Mouse (Mus musculus): ENCODE results near the gene Grik3. TPM values are rescaled to one million over a fixed set of nuclear protein-coding genes. Genes with fewer than 3 reads are reported as not detected.

The Grik3 gene
- total RNA-seq (2017) = not detected in 2 replicates

GRCm38 (mm10) chr4:125490661-125491504 is at the start of gene Grik3:
TSS of gene Grik3 (plus strand) at chr4:125490700.
- ATAC-seq (replicated peaks; ENCODE audit: low read depth, poor library complexity, severe bottlenecking) = no peak

GRCm38 (mm10) chr4:125441821-125442220 is 48.7 kb upstream of the Grik3 start:
- no peak for ATAC-seq (replicated peaks; ENCODE audit: low read depth, poor library complexity, severe bottlenecking)

- ATAC-seq (replicated peaks; ENCODE audit: low read depth, poor library complexity, severe bottlenecking) = no peak
Observed at GRCm38 (mm10) chr4:125444366-125444765, 46.1 kb upstream of the Grik3 start.

- no peak for ATAC-seq (replicated peaks; ENCODE audit: low read depth, poor library complexity, severe bottlenecking)
Observed at GRCm38 (mm10) chr4:125450602-125451321, 39.7 kb upstream of the Grik3 start.

- ATAC-seq (replicated peaks; ENCODE audit: low read depth, poor library complexity, severe bottlenecking) = no peak
Observed at GRCm38 (mm10) chr4:125451821-125452220, 38.7 kb upstream of the Grik3 start.

- no peak for ATAC-seq (replicated peaks; ENCODE audit: low read depth, poor library complexity, severe bottlenecking)
Observed at GRCm38 (mm10) chr4:125456506-125456905, 34.0 kb upstream of the Grik3 start.

GRCm38 (mm10) chr4:125457152-125458093 is 33.1 kb upstream of the Grik3 start:
- ATAC-seq (replicated peaks; ENCODE audit: low read depth, poor library complexity, severe bottlenecking) = no peak

GRCm38 (mm10) chr4:125459791-125460190 is 30.7 kb upstream of the Grik3 start:
- ATAC-seq (replicated peaks; ENCODE audit: low read depth, poor library complexity, severe bottlenecking) = no peak

GRCm38 (mm10) chr4:125469711-125470372 is 20.7 kb upstream of the Grik3 start:
- ATAC-seq (replicated peaks; ENCODE audit: low read depth, poor library complexity, severe bottlenecking) = no peak

- no peak for ATAC-seq (replicated peaks; ENCODE audit: low read depth, poor library complexity, severe bottlenecking)
Observed at GRCm38 (mm10) chr4:125474903-125475302, 15.6 kb upstream of the Grik3 start.

GRCm38 (mm10) chr4:125478071-125478470 is 12.4 kb upstream of the Grik3 start:
- ATAC-seq (replicated peaks; ENCODE audit: low read depth, poor library complexity, severe bottlenecking) = peak; percentile 50; the same call in 1 of the 2 replicates

- no peak for ATAC-seq (replicated peaks; ENCODE audit: low read depth, poor library complexity, severe bottlenecking)
Observed at GRCm38 (mm10) chr4:125481256-125481655, 9.2 kb upstream of the Grik3 start.

- no peak for ATAC-seq (replicated peaks; ENCODE audit: low read depth, poor library complexity, severe bottlenecking)
Observed at GRCm38 (mm10) chr4:125484131-125484530, 6.4 kb upstream of the Grik3 start.

GRCm38 (mm10) chr4:125485416-125486239 is 4.9 kb upstream of the Grik3 start:
- no peak for ATAC-seq (replicated peaks; ENCODE audit: low read depth, poor library complexity, severe bottlenecking)

- ATAC-seq (replicated peaks; ENCODE audit: low read depth, poor library complexity, severe bottlenecking) = no peak
Observed at GRCm38 (mm10) chr4:125486616-125487015, 3.9 kb upstream of the Grik3 start.

GRCm38 (mm10) chr4:125487031-125487430 is 3.5 kb upstream of the Grik3 start:
- ATAC-seq (replicated peaks; ENCODE audit: low read depth, poor library complexity, severe bottlenecking) = no peak

GRCm38 (mm10) chr4:125488796-125489637 is 1.5 kb upstream of the Grik3 start:
- no peak for ATAC-seq (replicated peaks; ENCODE audit: low read depth, poor library complexity, severe bottlenecking)
